Mouse (Mus musculus) embryo, embryonic 11 days (tissue): ENCODE measurements around the gene Syn3.
A peak's percentile ranks its signal among the peaks of the same experiment; 100 is the strongest.

ENCODE experiments used
- DNase-seq: peaks from one replicate; pipeline ENCODE4 v3.0.0-alpha.2; 2015

Syn3 gene

DNA sequence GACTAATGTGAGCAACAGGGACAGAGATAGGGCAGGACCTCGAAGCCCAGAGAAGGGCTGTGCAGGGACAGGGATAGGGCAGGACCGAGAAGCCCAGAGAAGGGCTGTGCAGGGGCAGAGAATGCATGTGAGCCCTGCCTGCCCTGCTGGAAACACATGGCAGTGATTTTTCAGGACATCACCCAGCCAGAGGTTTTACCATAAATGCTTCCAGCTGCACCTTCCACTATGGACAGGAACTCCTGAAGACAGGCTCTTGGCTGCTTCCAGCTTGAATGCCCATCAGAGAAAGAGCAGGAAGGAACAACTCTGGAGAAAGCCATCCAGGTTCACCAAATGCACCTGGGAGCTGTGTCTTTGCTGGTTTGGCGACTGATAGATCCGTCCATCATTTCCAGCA lies 131.3 kb downstream of the Syn3 start:
- DNase-seq, result peak; percentile 49

DNA sequence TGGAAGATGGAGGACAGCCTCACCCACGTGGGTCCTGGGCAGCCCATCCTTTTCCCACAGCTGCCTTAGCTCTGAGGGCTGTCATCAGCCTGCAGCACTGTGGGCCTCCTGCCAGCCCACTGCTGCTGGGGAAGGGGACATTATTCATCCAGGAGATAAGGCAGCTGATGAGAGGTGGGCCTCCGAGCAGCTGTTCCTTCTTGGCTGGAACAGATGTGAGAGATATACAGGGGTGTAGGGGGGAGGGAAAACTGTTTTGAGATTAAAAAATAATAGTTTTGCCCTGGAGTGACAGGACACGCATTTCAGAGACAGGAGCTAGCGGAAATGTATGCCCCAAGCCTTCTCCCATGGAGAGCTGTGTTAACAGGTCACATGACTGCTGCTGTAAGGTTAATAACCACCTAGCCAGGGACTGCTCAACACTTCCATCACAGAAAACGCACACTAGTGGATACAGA lies 133.0 kb downstream of the Syn3 start:
- peak; percentile 62 for DNase-seq

DNA sequence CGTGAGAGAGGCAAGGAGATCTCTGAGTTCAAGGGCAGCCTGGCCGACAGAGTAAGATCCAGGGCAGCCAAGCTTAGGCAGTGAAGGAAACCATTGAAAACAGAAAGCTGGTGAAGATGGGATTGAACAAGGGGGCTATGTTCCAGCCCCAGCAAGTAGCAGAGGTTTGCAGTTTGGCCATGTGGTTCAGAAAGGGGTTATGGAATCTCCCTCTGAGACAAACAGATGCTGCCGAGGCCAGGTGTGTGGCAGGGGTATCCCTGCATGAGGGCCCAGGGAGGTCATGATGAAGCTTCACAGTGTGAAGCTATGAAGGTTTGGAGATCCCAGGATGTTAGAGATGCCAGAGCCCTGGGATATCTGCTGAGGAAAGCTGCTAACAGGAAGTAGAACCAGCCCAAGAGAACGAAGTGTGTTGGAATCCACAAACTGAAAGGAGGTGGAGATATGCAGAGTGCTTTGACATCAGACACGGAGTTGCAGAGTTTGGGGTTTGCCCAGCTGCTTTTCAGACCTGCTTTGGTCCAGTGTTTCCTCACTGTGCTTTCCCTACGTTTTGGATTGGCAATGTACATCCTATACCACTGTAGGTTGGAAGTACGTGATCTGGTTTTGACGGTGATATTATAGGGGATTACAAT lies 134.9 kb downstream of the Syn3 start:
- DNase-seq, result no peak

DNA sequence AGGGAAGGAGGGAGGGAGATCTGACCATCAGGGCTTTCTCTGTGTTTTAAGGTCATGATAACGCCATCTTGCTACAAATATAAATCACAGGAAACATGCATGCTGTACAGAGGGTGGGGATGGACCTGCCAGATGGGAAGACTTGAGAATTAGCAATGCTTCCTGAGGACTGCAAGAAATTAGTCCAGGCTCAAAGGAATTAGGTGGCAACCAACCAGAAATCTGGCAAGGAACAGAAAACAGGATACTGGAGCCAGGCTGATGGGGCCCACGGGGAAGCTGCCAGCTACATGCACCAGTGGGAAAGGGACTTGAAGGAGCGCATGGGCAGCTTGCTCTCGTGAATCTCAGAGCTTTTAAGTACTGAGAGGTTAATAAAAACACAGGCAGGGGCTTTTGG lies 139.0 kb downstream of the Syn3 start:
- DNase-seq, result no peak

DNA sequence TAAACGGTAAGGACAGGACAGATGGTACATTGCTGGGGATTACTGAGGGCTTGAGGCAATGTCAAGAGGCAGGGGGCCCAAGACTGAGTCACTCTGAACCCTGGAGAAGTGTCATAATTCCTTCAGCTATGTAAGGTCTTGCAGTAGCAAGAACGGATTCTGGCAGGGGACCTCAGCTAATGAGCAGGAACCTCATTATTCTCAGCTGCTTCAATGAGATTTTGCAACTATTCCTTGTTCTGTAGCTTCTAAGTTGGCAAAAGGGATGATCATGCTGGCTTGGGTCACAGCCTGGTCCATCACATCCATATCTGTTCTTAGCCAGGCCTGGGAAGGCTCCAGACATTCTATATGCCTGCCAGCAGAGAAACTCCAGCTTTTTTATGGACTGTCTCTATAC lies 139.5 kb downstream of the Syn3 start:
- DNase-seq, result no peak

DNA sequence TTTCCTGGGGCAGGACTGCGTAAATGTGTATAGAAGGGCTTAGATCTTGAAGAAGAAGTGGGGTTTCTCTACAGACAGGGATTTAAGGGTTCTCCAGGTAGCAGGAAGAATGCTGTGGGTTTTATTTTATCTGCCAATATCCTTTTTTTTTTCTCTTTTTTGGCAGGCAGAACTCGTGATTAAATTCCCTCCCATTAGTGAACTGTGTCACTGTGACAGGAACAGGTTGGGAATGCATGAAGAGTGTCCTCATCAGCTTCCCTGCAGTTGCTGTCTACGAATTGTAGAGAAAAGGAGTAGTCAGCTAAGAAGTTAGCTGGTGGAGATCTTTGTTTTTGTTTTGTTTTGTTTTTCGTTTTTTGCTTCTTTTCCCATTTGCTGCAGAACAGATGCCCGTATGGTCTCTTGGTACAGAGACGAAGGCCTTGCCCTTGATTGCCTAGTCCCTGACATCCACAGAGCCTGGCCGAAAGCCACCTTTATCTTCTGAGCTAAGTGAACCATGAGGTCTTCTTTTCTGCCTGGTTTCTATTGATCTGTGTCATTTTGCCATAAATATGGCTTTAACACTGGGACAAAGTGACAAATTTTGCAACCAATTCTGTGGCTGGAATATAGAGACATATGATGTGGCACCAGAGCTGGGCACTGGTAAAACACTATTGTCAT lies 140.3 kb downstream of the Syn3 start:
- no peak for DNase-seq

DNA sequence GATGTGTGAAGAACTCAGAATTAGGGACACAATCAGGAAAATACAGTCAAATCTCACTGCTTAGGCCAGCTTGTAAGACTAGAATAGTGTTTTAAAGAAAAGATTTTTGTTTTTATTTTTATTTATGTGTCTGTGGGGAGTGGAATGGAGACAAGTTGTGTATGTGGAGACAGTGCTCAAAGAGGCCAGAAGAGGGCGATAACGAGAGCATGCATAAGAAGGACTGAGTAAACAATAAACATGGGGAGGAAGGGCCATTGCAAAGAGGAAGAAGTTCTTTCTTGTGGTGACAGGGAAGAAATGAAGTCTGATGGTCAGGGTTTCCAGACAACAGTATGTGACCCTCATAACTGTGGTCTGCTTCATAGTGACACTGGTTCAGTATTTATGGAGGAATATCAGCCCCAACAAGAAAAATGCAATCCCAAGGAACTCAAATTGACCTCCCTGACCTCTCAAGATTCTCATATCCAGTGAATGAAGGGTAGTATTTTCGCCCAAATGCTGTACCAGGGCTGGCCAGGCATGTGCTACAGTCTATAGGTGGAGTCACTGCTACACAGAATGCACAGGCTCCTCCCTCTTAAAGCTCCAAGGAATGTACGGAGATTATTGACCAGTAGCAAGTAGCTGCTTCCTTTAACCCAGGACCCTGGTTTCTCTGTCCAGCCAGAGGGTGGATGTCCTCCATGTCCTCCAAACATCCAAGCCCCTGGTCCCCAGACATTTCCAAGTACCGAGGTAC lies 141.7 kb downstream of the Syn3 start:
- DNase-seq, result no peak

DNA sequence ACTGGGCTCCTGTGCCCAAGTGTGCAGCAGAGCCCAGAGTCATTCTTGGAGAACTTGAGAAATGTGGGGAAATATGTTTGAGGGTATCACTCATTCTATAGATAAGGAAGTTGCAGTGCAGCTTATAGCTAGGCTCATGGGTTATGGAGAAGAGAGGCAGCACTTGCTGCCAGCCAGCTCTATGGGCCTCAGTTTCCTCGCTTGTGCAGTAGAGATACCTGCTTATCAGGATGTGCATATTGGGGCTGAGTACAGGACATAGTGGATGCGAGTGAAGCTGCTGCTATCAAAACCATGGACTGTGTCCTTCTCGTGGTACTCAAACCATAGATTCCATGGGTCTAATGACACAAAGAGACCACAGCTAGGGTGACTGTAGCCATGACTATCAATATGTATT lies 146.2 kb downstream of the Syn3 start:
- DNase-seq, result no peak

DNA sequence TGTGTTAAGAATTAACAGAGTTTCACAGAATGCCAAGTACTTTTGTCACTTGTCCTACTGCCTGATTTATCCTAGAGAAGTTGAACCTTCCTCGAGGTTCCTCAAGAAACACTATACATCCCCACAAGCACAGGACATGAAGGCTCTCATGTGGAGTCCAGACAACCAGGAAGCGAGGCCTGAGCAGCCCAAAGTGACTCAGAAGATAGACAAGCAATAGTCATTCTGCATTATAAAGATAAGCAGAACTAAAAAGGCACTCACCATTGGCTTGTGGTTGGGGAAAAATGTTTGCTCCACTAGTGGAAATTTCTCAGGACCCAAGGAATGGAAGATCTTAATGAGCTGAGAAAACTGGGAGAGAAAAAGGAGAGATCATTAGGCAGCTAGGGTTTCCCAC lies 147.4 kb downstream of the Syn3 start:
- DNase-seq, result no peak

DNA sequence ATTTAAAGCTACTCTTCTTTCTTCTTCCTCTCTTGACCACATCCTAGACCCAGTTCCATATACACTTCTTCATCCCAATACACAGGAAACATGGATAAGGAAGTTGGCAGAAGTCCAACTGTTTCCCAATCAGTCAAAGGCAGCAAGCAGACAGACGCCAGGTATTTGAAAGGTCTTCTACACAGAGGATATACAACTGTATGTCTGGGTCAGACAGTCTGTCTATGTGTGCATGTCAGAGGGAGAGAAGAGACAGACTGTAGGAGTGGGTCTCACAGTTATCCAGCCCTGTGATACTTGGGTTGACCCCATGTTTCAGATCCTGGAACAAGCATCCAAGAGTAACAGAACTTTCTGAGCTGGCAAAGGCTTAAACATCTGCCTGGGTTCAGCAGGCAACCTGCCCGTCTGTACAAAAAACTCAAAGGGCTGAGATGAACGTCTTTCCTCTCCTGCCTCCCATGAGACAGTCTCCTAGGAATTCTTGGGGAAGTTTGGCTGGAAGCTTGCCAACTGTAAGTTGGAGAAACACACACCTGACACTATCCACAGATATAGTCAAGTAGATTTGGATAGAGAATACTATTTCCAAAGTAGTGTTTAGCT lies 152.4 kb downstream of the Syn3 start:
- DNase-seq, result no peak

DNA sequence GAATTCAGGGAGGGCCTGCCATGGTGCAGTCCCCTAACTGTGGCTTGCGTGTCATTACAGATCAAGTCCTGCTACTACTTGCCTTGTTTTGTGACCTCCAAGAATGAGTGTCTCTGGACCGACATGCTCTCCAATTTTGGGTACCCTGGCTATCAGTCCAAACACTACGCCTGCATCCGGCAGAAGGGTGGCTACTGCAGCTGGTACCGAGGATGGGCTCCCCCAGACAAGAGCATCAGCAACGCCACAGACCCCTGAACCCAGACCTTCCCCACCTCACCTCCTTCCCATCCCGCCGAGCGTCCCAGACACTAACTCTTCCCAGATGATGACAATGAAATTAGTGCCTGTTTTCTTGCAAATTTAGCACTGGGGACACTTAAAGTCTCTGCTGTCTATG lies 153.1 kb downstream of the Syn3 start:
- no peak for DNase-seq

DNA sequence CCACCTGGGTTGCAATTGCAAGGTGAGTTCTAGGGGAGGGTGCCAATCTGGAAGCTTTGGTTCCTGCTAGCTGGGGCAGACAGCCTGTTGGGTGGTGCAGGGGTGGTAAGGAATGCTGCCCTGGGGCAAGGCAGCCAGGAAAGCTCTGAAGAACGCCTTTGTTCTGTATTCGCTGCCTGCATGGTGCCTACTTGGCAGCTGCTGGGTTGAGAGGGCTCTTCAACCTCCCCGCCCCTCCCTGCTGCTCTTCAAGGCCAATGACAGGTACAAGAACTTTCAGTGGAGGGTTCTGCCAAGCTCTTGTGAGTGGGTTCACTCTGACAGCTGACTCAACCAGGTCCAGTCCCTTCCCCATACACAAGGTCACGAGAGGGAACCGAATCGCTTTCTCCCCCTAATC lies 154.0 kb downstream of the Syn3 start:
- DNase-seq, result no peak

DNA sequence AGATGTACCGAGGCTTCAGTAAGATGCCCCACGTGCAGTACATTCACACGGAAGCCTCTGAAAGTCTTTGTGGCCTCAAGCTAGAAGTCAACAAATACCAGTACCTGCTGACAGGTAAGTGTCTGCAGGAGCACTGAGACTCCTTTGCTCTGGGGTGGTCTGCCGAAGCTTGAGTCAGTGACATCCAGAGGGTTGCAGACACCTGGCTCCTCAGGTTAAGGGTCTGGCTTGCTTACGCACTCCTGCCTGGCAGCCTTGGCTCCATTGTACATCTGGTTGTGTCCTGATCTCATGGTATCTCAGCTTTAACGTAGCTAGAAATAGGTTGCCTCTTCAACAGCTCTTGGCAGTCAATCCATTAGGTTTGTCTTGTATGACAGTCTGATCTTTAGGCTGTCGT lies 154.8 kb downstream of the Syn3 start:
- DNase-seq, result no peak

DNA sequence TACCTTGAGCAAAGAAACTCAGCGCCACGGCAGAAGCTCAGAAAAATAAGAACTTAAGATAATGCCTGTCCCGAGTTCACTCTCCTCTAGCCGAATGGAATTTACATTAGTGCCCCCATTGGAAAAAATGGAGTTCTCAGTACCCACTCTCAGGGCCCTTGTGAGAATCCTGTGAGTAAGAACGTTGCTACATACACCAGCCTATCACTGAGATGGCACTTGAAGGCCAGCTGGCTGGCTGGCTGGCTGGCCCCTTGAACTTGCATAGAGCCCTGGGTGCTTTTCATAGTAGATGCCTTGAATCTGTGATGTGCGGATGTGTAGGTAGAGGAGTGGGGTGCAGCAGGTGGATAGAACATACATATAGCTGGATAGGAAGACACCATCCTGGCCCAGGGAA lies 155.3 kb downstream of the Syn3 start:
- DNase-seq, result no peak

DNA sequence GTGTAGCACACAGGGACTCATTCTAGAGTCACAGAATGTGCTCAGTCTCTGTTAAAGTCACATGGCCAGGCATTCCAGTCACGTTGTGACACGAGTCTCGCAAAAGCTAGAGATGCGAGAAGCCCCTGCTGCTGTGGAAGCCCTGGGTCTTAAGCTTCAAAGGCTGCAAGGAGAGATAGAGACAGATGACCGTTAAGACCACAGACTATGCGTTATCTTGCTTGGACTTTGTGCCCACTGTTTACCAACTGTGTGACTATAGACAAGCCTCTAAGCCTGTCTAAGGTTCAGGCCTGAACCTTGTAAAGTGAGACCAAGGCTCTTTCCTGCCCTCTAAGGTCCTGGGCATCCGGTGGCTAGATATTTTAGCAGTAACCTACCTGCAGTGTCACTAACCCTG lies 156.0 kb downstream of the Syn3 start:
- DNase-seq, result no peak

DNA sequence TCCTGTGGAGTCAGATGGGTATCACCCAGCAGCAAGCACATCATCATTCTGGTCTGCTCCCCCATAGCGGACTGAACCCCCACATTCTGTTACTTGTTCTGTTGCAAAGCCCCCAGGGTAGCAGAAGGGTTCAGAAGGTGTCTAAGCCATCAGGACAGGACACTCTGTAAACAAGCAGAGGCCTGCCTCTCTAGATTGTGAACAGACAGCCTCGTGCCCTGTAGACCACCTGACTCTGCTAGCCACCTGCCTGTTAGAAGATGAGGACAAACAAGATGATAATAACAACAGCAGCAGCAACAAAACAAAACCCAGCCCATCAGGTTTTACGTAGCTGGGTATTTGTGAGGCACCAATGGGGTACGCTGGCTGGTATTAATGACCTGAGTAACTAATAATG lies 156.5 kb downstream of the Syn3 start:
- DNase-seq, result no peak

DNA sequence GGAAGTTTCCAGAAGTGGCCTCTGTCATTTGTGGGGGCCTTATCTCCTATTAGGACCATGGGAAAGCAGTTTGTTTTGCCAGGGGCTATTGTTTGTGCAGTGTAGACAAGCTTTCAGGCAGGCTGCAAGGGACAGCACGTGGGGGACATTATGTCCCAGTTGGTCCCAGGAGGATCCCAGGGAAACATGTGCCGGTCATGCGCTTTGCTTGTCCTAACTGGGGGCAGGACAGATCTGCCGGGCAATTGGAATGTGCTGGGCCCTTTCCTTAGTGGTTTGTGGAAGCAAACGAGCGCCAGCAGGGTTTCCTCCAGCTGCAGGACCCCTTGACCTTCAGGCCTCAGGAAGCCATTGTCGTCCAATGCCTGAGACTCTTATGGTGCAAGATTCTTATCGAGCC lies 157.1 kb downstream of the Syn3 start:
- peak; percentile 57 for DNase-seq

DNA sequence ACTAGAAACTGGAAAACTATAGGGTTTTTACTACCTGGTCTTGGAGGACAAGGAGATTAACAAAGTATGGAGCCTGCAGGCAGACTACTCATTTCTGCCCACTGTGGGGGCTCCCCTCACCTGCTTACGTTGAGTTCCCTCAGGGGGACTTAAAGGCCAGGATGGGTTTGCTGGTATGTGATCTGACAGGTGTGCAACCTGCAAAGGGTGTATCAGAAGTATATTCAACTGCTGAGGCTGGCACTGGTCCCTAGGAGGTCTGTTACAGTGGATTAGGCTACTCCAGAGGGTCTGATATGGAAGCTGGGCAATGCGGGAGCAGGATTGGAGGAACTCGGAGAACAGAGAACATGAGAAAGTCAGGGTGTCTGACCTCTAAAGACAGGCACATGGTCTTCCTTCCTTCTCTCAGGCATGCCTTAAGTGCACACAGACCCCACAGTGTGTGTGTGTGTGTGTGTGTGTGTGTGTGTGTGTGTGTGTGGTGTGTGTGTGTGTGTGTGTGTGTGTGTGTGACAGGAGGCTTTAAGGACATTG lies 157.6 kb downstream of the Syn3 start:
- DNase-seq, result no peak

DNA sequence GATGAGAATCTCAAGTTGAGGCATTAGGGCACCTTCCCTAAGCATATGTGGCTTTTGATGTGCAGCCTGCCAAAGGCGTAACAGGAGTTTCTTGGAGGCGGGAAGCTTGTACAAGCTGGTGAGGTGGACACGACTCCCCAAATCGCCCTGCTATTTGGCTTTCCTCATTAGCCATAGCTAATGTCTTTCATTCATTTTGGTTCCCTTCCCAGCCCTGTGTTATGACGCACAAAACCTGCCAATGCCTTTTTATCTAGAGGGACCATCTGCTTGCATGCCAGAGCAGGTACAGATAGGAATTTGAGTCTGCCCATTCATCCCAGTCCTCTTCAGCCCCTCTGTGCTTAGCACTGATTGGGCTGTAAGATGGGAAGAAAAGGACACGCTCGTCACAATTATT lies 158.3 kb downstream of the Syn3 start:
- no peak for DNase-seq

DNA sequence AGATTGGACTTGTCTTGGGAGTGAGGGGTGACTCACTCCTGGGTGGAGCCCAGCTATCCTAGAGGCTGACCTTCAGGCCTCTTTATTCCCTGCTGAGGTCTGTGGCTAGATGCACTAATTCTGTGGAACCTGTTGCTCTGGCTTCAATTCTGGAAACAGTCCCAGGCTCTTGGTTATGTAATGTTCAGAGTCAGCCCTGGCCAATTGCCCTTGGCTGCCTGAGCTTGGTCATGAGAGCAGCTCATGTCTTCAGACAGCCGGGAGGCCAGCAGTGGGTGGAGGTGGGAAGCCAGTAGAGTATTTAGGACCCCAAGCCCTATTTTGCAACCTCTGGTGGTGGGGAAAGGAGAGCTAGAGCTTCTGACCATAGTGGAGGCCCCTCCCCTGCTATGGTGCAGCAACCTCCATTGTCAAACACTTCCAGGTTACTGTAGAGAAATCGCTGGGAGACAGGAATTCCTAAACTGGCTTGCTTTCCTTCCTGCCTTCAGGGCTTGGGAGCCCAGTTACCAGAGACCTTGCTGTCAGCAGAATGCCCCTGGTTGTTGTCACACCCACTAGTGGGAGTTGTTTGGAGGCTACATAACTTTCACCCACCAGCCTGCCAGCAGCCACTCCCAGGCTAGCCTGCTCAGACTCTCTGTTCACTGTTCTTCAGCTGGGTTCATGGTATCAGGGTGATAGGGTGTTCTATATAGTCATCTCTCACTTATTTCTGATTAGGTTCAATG lies 158.9 kb downstream of the Syn3 start:
- no peak for DNase-seq

DNA sequence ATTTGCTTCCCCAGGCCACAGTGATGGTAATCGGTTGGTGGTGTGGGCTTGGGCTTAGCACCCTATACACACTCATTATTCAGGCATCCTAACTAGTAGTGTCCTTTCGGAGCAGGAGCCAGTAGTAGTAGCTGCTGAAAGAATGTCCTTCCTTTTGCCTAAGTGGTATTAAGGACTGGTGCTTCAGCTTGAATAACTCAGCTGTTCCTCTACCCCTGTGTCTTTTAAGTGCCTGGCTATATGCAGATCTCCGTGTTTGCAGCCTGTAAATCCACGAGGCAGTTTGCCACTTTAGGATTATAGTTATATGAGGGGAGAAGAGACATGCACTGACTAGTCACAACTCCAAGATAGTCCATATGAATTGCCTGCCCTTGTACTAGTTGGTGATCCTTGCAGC lies 159.6 kb downstream of the Syn3 start:
- no peak for DNase-seq

DNA sequence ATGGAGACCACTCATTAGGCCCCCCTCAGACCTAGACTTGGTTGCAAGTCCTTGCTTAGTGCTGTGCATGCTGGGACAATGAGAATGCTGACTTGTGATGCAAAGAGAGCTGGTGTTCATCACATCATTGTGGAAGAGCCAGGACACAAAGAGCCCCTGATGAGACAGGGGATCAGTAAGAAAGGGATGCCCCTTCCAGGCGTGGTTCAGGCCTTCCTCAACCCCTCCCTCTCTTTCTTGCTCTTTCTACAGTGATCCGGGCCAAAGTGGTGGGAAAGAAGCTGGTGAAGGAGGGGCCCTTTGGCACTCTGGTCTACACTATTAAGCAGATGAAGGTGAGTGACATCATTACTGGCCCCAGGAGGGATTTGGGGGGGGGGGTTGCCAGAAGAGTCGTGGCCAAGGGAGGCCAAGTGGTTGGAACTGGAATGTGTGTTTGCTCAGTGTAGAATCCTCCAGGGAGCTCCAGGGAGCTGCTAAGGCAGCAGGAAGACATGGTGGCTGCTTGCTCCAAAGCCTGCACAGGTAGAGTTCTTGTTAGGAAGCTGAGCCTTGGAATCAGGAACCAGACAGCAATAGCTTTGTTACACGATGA lies 160.5 kb downstream of the Syn3 start:
- DNase-seq, result no peak

DNA sequence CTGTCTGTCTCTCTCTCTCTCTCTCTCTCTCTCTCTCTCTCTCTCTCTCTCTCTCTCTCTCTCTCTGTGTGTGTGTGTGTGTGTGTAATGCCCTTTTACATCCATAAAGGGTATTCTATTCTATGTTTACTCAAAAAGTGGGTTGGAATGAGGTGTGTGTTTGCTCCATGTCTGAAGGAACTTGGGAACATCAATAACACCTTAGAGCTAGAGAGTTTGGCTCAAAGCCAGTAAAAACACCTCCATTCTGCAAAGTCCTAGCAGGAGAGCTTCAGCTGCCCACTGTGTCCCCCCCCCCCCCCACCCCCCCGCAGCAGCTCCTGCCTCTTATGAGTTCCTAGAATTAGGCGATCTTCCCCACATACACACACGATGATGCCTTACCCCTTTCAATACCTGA lies 161.5 kb downstream of the Syn3 start:
- no peak for DNase-seq
